Mouse (Mus musculus) E14TG2a.4 (cell line): ENCODE data around the gene Cse1l.

Experiments
- CTCF ChIP-seq: conservative IDR thresholded peaks from 2 replicates; pipeline ENCODE4 v1.5.1; 2014; ENCODE audit warnings: low read length
- NANOG ChIP-seq: IDR thresholded peaks from 2 replicates; pipeline ENCODE4 v1.6.1; 2014; ENCODE audit warnings: borderline replicate concordance, low read length, mixed read lengths
- POU5F1 ChIP-seq: IDR thresholded peaks from 2 replicates; pipeline ENCODE4 v1.6.1; 2014; ENCODE audit warnings: low read length, borderline replicate concordance

DNA sequence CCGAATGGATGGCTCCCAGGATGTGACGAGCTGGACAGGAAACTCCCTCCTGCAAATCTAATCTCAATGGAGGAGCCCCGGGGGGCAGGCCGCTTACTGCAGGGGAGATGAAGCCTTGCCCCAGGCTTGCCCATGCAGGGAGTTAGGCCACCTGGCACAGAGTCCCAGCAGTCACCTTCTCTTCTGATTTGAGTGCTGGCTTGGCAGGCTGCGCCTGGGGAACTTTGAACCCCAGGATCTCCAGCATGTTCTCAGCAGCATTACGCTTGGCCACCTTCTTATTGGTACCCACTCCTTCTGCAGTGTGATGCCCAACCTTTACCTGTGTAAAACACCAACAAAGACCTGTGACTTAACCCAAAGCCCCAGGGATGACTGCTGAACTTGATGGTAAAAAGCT lies 46.3 kb downstream of the Cse1l start:
- TF ChIP-seq CTCF = no peak
- TF ChIP-seq POU5F1 = no peak
- no peak for TF ChIP-seq NANOG
